Mouse (Mus musculus): Measurements from ENCODE around the gene Nhlh2. TPM values are rescaled to one million over a fixed set of nuclear protein-coding genes. Genes with fewer than 3 reads are reported as not detected.

The Nhlh2 gene
- not detected in 2 replicates for polyA plus RNA-seq (2012; rRNA removed)

GRCm38 (mm10) chr3:102009926-102010381 lies at the start of gene Nhlh2:
TSS of gene Nhlh2 (plus strand) at chr3:102010076.
- no peak for DNase-seq (ENCODE audit: low read depth)

GRCm38 (mm10) chr3:101961146-101961835 lies 48.6 kb upstream of the Nhlh2 start:
- no peak for DNase-seq (ENCODE audit: low read depth)

- DNase-seq (ENCODE audit: low read depth) = no peak
These were observed 46.4 kb upstream of the Nhlh2 start for GRCm38 (mm10) chr3:101963501-101963900.

- no peak for DNase-seq (ENCODE audit: low read depth)
These were observed 45.5 kb upstream of the Nhlh2 start for GRCm38 (mm10) chr3:101964352-101964751.

GRCm38 (mm10) chr3:101966825-101967558 lies 42.9 kb upstream of the Nhlh2 start:
- no peak for DNase-seq (ENCODE audit: low read depth)

GRCm38 (mm10) chr3:101975337-101975736 lies 34.5 kb upstream of the Nhlh2 start:
- no peak for DNase-seq (ENCODE audit: low read depth)

- DNase-seq (ENCODE audit: low read depth) = no peak
These were observed 31.4 kb upstream of the Nhlh2 start for GRCm38 (mm10) chr3:101978299-101978994.

- DNase-seq (ENCODE audit: low read depth) = no peak
These were observed 26.0 kb upstream of the Nhlh2 start for GRCm38 (mm10) chr3:101983917-101984316.

- no peak for DNase-seq (ENCODE audit: low read depth)
These were observed 24.2 kb upstream of the Nhlh2 start for GRCm38 (mm10) chr3:101985634-101986033.

- no peak for DNase-seq (ENCODE audit: low read depth)
These were observed 19.7 kb upstream of the Nhlh2 start for GRCm38 (mm10) chr3:101990136-101990535.

GRCm38 (mm10) chr3:101990995-101991516 lies 18.8 kb upstream of the Nhlh2 start:
- no peak for DNase-seq (ENCODE audit: low read depth)

- no peak for DNase-seq (ENCODE audit: low read depth)
These were observed 12.0 kb upstream of the Nhlh2 start for GRCm38 (mm10) chr3:101997851-101998250.

GRCm38 (mm10) chr3:102010681-102011317 lies 923 bp downstream of the Nhlh2 start:
- DNase-seq (ENCODE audit: low read depth) = no peak

GRCm38 (mm10) chr3:102011318-102012075 lies 1.6 kb downstream of the Nhlh2 start:
- no peak for DNase-seq (ENCODE audit: low read depth)

- DNase-seq (ENCODE audit: low read depth) = no peak
These were observed 2.3 kb downstream of the Nhlh2 start for GRCm38 (mm10) chr3:102012076-102012610.

GRCm38 (mm10) chr3:102012611-102013211 lies 2.8 kb downstream of the Nhlh2 start:
- no peak for DNase-seq (ENCODE audit: low read depth)

GRCm38 (mm10) chr3:102020604-102021003 lies 10.7 kb downstream of the Nhlh2 start:
- no peak for DNase-seq (ENCODE audit: low read depth)

- DNase-seq (ENCODE audit: low read depth) = no peak
These were observed 12.8 kb downstream of the Nhlh2 start for GRCm38 (mm10) chr3:102022721-102023120.

GRCm38 (mm10) chr3:102023337-102023736 lies 13.5 kb downstream of the Nhlh2 start:
- no peak for DNase-seq (ENCODE audit: low read depth)

GRCm38 (mm10) chr3:102023829-102024228 lies 14.0 kb downstream of the Nhlh2 start:
- no peak for DNase-seq (ENCODE audit: low read depth)
